Mouse (Mus musculus): ENCODE results near the gene Msi2.

The Msi2 gene

DNA sequence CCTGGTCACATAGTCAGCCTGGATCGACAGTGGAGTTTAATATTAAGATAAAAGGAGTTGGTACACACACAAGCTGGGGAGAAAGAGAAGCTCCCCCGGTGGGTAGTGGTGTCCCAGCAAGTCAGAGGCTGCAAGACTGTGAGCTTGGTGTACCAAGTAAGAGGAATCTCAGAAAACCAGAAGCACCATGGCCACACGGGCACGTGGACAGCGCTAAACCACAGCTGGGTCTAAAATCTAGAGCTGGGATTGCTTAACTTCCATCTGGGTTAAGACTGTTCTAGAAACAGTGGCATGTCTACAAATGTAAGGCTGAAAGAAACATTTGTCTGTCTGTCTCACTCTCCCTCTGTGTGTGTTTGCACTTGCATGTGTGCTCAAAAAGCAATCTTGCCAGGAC is 402.9 kb downstream of the Msi2 start:
- no peak for DNase-seq (ENCODE audit: low read depth, low spot score)

GRCm38 (mm10) chr11:88314471-88314870 is 403.8 kb downstream of the Msi2 start:
- no peak for DNase-seq (ENCODE audit: low read depth, low spot score)

DNA sequence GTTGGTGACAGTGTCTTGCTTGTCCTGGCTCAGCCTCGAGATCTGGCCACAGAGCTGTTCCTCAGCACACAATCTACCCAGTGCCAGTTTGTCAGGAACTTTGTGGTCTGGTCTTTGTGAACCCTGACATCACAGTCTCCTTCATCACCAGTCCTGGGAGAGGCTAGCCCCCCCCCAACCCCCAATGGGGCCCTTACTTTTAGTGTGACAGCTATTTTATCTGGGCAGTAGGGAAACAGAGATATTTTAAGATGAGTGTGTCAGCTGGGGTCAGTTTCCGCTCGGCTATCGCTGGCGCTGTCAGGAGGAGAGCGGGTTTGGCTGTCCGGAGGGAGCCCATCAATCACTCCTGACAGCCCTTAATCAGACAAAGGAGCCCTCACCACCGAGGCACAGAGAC is 404.8 kb downstream of the Msi2 start:
- DNase-seq (ENCODE audit: low read depth, low spot score) = no peak

GRCm38 (mm10) chr11:88311606-88312005 is 406.7 kb downstream of the Msi2 start:
- no peak for DNase-seq (ENCODE audit: low read depth, low spot score)

GRCm38 (mm10) chr11:88310773-88311172 is 407.5 kb downstream of the Msi2 start:
- DNase-seq (ENCODE audit: low read depth, low spot score) = no peak

GRCm38 (mm10) chr11:88309059-88309700 is 409.1 kb downstream of the Msi2 start:
- no peak for DNase-seq (ENCODE audit: low read depth, low spot score)

GRCm38 (mm10) chr11:88307616-88308543 is 410.4 kb downstream of the Msi2 start:
- DNase-seq (ENCODE audit: low read depth, low spot score) = no peak

- DNase-seq (ENCODE audit: low read depth, low spot score) = no peak
Observed at GRCm38 (mm10) chr11:88305759-88306158, 412.6 kb downstream of the Msi2 start.

DNA sequence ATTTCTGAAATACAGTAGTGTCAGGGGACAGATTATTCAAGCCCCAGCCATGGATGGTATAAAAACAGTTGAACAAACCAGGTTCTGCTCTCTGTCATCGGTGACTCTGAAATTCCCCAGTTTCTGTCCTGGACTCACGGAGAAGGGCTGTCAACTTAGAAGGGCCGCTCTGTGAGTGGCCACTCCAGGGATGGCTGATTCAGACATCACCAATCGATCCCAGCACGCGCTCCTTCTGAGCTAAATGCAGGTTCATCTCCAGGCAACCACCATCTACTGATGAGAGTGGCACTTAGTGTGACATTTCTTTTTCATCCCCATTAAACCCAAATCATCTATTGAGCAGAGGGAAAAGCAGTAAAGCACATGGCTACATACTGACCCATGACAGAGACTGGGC is 416.7 kb downstream of the Msi2 start:
- DNase-seq (ENCODE audit: low read depth, low spot score) = no peak

GRCm38 (mm10) chr11:88299345-88299744 is 419.0 kb downstream of the Msi2 start:
- no peak for DNase-seq (ENCODE audit: low read depth, low spot score)

- DNase-seq (ENCODE audit: low read depth, low spot score) = no peak
Observed at GRCm38 (mm10) chr11:88297526-88297925, 420.8 kb downstream of the Msi2 start.

DNA sequence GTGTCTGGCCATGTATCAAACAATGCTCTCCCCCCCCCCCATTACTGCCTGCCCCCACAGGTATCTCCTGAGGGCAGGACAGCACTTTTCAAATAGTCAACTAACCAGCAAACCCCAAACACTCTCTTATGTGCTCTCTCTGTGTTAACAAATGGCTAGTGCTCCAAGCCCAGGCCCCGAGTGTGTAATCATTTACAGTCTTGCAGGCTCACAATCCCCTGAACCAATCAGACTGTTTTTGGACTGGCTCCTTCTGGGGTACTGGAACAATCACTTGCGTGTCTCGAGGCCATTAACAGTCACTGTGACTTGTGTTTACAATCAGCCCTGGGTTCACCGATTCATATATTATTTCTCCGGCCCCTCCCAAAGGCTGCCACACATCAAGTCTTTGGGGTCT is 423.0 kb downstream of the Msi2 start:
- no peak for DNase-seq (ENCODE audit: low read depth, low spot score)

GRCm38 (mm10) chr11:88294394-88294710 is 424.0 kb downstream of the Msi2 start:
- no peak for DNase-seq (ENCODE audit: low read depth, low spot score)

GRCm38 (mm10) chr11:88293631-88294393 is 424.5 kb downstream of the Msi2 start, which contains the start of gene Ccdc182:
Gene Ccdc182, plus strand, starts transcription at chr11:88294058.
- no peak for DNase-seq (ENCODE audit: low read depth, low spot score)

DNA sequence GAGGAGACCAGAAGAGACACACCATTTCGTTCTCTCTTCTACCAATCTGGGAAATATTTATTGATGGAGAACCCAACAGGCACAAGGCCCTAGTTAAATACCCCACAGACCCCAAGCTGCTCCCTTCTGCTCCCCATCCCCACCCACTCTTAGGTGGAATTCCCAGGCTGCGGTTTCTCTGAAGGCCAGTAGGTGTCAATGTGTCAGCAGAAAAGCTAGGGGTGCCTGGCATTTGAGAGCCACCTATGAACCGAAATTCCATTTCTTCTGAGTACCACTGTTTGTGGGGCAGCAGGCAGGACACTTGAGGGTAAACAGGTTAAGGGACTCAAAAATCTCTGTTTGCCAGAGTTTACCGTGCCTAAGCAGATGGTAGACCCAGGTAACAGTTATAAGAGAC is 426.6 kb downstream of the Msi2 start:
- no peak for DNase-seq (ENCODE audit: low read depth, low spot score)

GRCm38 (mm10) chr11:88291245-88291644 is 427.1 kb downstream of the Msi2 start:
- no peak for DNase-seq (ENCODE audit: low read depth, low spot score)

Data from brain, embryonic 18.5 days (tissue).